8 mouse cellular contexts compared by ENCODE assay signal in the genomic region with DNA sequence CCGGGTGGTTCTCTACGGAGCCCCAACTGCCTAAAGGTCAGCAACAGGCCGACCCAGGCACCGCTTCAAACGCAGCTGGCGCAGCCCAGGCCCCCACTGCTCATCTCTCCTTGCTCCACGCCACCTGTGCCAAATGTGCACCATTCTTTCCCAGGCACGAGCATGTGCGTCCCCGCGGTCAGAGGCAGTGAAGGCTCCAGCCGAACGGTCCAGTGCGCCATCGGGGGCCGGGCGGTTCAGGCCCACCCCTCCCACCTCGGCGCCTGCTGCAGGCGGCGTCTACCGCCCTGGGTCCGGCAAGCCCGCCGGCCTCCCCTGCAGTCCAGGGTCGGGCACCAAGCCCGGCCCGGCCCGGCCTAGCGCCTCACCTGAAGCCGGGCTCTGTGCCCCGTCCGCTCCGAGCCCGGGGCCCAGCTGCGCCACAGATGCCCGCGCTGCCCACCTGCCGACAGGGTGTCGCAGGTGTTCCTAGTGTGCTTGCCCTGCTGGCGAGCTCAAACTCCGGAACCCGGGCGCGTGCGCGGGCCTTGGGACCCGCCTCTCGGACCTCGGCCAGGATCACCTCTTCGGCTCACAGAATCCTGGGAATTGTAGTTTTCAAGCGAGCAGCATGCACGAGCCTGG. TPM values are rescaled to one million over a fixed set of nuclear protein-coding genes. Genes with fewer than 3 reads are reported as not detected.
DNase-seq lines count a peak whose midpoint lies in the region; ATAC-seq lines count a peak whose summit lies in the region.

No protein-coding gene starts in this region.

- 0 out of 2 replicates have a peak overlapping the region, but pooled peaks have one; percentile 1 for H3K27ac ChIP-seq in intestine, embryonic 15.5 days

- peak overlapping the region; percentile 96 for H3K4me2 ChIP-seq in intestine, embryonic 15.5 days (replicated peaks)

- intact Hi-C loops in gastrocnemius, postnatal 36 days (cut with DNase I): no loop called here
- intact Hi-C loops in left cerebral cortex, postnatal 10 days (cut with DNase I): no loop called here

- peak; percentile 88 for DNase-seq in adrenal gland, postnatal 25 days
- peak; percentile 92 for DNase-seq in embryo, embryonic 11 days
- DNase-seq in gastrocnemius, postnatal 36 days: peak; percentile 81 to 82
- DNase-seq in left cerebral cortex, postnatal 10 days (ENCODE audit: extremely low spot score in 1 of 2, low spot score in 2 of 2): peak; percentile 84 to 89
- DNase-seq in right cerebral cortex, postnatal 4 days: peak; percentile 87
- no peak for DNase-seq in B cell, adult 2 months

- H3K9me3 ChIP-seq in intestine, embryonic 15.5 days: no peaks in the 10 kb centered on the region

- ATAC-seq in intestine, embryonic 15.5 days: peak; percentile 95
- peak; percentile 76 for ATAC-seq in megakaryocyte-erythroid progenitor cell, adult 5-6 weeks (replicated peaks; ENCODE audit: low FRiP score, low TSS enrichment, poor library complexity, severe bottlenecking)

- H3K27me3 ChIP-seq in intestine, embryonic 15.5 days (replicated peaks): no peaks in the 10 kb centered on the region

- peak overlapping the region; percentile 71 for H3K4me3 ChIP-seq in intestine, embryonic 15.5 days (replicated peaks)

- H3K9ac ChIP-seq in intestine, embryonic 15.5 days: peak overlapping the region; percentile 82

- under 1% methylated on average over 53 of the region's 53 CpGs for WGBS in intestine, embryonic 15.5 days

- no peaks in the 10 kb centered on the region for H3K36me3 ChIP-seq in intestine, embryonic 15.5 days

- peaks cover 6% of the 10 kb centered on the region; the same call in 1 of the 2 replicates for H3K4me1 ChIP-seq in intestine, embryonic 15.5 days (replicated peaks)

RNA-seq across cellular contexts. Expression of a gene that starts 1.3 kb away (rescaled TPM):
- 16.3 and 21.3 TPM in 2 replicates for total RNA-seq in adrenal gland, postnatal 25 days (2021)
- total RNA-seq in gastrocnemius, postnatal 36 days (2021): 10 to 100 TPM; 10.4 to 11.8 TPM
- polyA plus RNA-seq in intestine, embryonic 15.5 days (2015; fragmentation: Nextera tagmentation; extraction: Ambion mirVana): 12.9 and 15.9 TPM in 2 replicates
- 10 to 100 TPM; 38.1 to 40.0 TPM for total RNA-seq in left cerebral cortex, postnatal 10 days (2021)
- total RNA-seq in megakaryocyte-erythroid progenitor cell, adult 5-6 weeks (2014; fragmentation: Nextera tagmentation): 2.2 and 2.6 TPM in 2 replicates
- 3.8 and 4.3 TPM in 2 replicates for total RNA-seq in megakaryocyte-erythroid progenitor cell, adult 5-6 weeks (2017)

RNA-seq across cellular contexts. Expression of a gene that starts 44.8 kb away (rescaled TPM):
- 2.0 and 2.9 TPM in 2 replicates for total RNA-seq in adrenal gland, postnatal 25 days (2021)
- total RNA-seq in gastrocnemius, postnatal 36 days (2021): 1 to 10 TPM; 1.3 to 1.4 TPM
- polyA plus RNA-seq in intestine, embryonic 15.5 days (2015; fragmentation: Nextera tagmentation; extraction: Ambion mirVana): 3.1 and 4.6 TPM in 2 replicates
- total RNA-seq in left cerebral cortex, postnatal 10 days (2021): 1 to 10 TPM; 3.2 to 4.4 TPM
- not detected in 2 replicates for total RNA-seq in megakaryocyte-erythroid progenitor cell, adult 5-6 weeks (2014; fragmentation: Nextera tagmentation)
- 1.3 TPM in 1 of 2 replicates, not detected in the other for total RNA-seq in megakaryocyte-erythroid progenitor cell, adult 5-6 weeks (2017)

Comparison
In these comparisons a context has a peak if more than half of its experiments do, and no peak if none do; other contexts are left out.
1. DNase-seq: peak in adrenal gland, postnatal 25 days (single experiment), embryo, embryonic 11 days (single experiment), gastrocnemius, postnatal 36 days (2 of 2), left cerebral cortex, postnatal 10 days (2 of 2) and right cerebral cortex, postnatal 4 days (single experiment); none in B cell, adult 2 months (0 of 2).